8 mouse cellular contexts compared by ENCODE assay signal in the genomic region with DNA sequence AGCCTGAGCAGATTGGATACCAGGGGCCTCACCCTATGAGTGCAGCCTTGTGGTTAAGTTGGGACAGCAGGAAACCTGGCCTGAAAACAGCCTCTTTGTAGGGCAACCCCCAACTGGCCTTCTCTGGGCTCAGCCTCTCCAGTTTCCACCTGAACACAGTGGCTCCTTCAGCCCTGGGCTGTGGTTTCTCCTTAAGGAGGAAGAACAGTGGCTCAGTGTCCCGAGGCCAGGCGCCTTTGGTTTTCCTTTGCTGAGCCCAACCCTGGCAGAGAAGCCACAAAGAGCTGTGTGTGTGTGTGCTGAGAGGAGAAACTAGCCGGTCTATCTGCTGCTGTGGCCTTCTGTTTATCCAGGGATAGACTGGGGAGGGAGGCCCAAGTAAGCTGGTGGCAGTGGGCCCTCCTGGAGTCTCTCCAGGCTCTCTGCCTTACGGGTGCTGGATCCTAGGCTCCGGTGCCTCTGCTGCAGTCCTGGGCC. TPM values are rescaled to one million over a fixed set of nuclear protein-coding genes. Genes with fewer than 3 reads are reported as not detected.
DNase-seq lines count a peak whose midpoint lies in the region; ATAC-seq lines count a peak whose summit lies in the region.

No protein-coding gene starts in this region.

- no peak overlapping the region for H3K9ac ChIP-seq in intestine, embryonic 16.5 days (ENCODE audit: low read depth, low read length)
- no peak overlapping the region for H3K9ac ChIP-seq in intestine, embryonic 15.5 days
- peak overlapping the region; percentile 37; the same call in 1 of the 2 replicates for H3K9ac ChIP-seq in embryonic facial prominence, embryonic 12.5 days
- H3K9ac ChIP-seq in heart, embryonic 11.5 days (ENCODE audit: low read depth, low read length): no peak overlapping the region

- peak; percentile 82 for DNase-seq in 416B (ENCODE audit: low read depth)
- peak; percentile 37 to 49 for DNase-seq in layer of hippocampus, postnatal 36 days
- DNase-seq in yolk sac, embryonic 10.5 days (ENCODE audit: low spot score): no peak

- peaks cover 11% of the 10 kb centered on the region for H3K4me1 ChIP-seq in intestine, embryonic 16.5 days (ENCODE audit: control insufficient read depth, insufficient read depth, low read length)
- H3K4me1 ChIP-seq in intestine, embryonic 15.5 days (replicated peaks): peaks cover 15% of the 10 kb centered on the region
- H3K4me1 ChIP-seq in embryonic facial prominence, embryonic 12.5 days: peaks cover 48% of the 10 kb centered on the region
- H3K4me1 ChIP-seq in heart, embryonic 11.5 days (ENCODE audit: control insufficient read depth, insufficient read depth, low read length): peaks cover 7% of the 10 kb centered on the region

- ATAC-seq in intestine, embryonic 16.5 days: no peak
- no peak for ATAC-seq in intestine, embryonic 15.5 days
- no peak for ATAC-seq in embryonic facial prominence, embryonic 12.5 days (ENCODE audit: insufficient number of reproducible peaks, insufficient read depth, low FRiP score, low TSS enrichment)
- no peak for ATAC-seq in CD4-positive, CD25-positive, alpha-beta regulatory T cell, adult 4 months
- ATAC-seq in heart, embryonic 11.5 days (replicated peaks; ENCODE audit: insufficient number of reproducible peaks, low FRiP score, low TSS enrichment): no peak

- 39% methylated on average over 5 of the region's 5 CpGs for WGBS in intestine, embryonic 16.5 days
- 42% methylated on average over 5 of the region's 5 CpGs for WGBS in intestine, embryonic 15.5 days
- WGBS in embryonic facial prominence, embryonic 12.5 days: 22% methylated on average over 5 of the region's 5 CpGs
- 38% methylated on average over 5 of the region's 5 CpGs for WGBS in heart, embryonic 11.5 days (ENCODE audit: insufficient replicate concordance)

- H3K36me3 ChIP-seq in intestine, embryonic 16.5 days (ENCODE audit: control insufficient read depth, insufficient read depth, low read length): no peaks in the 10 kb centered on the region
- no peaks in the 10 kb centered on the region for H3K36me3 ChIP-seq in intestine, embryonic 15.5 days
- H3K36me3 ChIP-seq in embryonic facial prominence, embryonic 12.5 days: no peaks in the 10 kb centered on the region
- no peaks in the 10 kb centered on the region for H3K36me3 ChIP-seq in heart, embryonic 11.5 days (ENCODE audit: control insufficient read depth, insufficient read depth, low read length)

- H3K4me2 ChIP-seq in intestine, embryonic 16.5 days (ENCODE audit: low read depth, low read length): no peak overlapping the region
- H3K4me2 ChIP-seq in intestine, embryonic 15.5 days (replicated peaks): no peak overlapping the region
- H3K4me2 ChIP-seq in embryonic facial prominence, embryonic 12.5 days (replicated peaks): no peak overlapping the region
- H3K4me2 ChIP-seq in heart, embryonic 11.5 days: no peak overlapping the region

- H3K9me3 ChIP-seq in intestine, embryonic 16.5 days (ENCODE audit: control insufficient read depth, low read length): no peaks in the 10 kb centered on the region
- no peaks in the 10 kb centered on the region for H3K9me3 ChIP-seq in intestine, embryonic 15.5 days
- no peaks in the 10 kb centered on the region for H3K9me3 ChIP-seq in embryonic facial prominence, embryonic 12.5 days
- no peaks in the 10 kb centered on the region for H3K9me3 ChIP-seq in heart, embryonic 11.5 days (replicated peaks; ENCODE audit: control insufficient read depth, low read length)

- H3K4me3 ChIP-seq in intestine, embryonic 16.5 days (ENCODE audit: low read length): no peak overlapping the region
- no peak overlapping the region for H3K4me3 ChIP-seq in intestine, embryonic 15.5 days (replicated peaks)
- H3K4me3 ChIP-seq in embryonic facial prominence, embryonic 12.5 days: no peak overlapping the region
- H3K4me3 ChIP-seq in heart, embryonic 11.5 days (ENCODE audit: low read depth, low read length): no peak overlapping the region

- no peaks in the 10 kb centered on the region for H3K27me3 ChIP-seq in intestine, embryonic 16.5 days (replicated peaks; ENCODE audit: control insufficient read depth, insufficient read depth, low read length)
- H3K27me3 ChIP-seq in intestine, embryonic 15.5 days (replicated peaks): no peaks in the 10 kb centered on the region; the same call in 1 of the 2 replicates
- H3K27me3 ChIP-seq in embryonic facial prominence, embryonic 12.5 days: no peaks in the 10 kb centered on the region
- H3K27me3 ChIP-seq in heart, embryonic 11.5 days (ENCODE audit: control insufficient read depth, insufficient read depth, low read length): peaks cover 5% of the 10 kb centered on the region; the same call in 1 of the 2 replicates

- H3K27ac ChIP-seq in intestine, embryonic 16.5 days (ENCODE audit: low read length): 0 out of 2 replicates have a peak overlapping the region, but pooled peaks have one; percentile 18
- H3K27ac ChIP-seq in intestine, embryonic 15.5 days: no peak overlapping the region
- peak overlapping the region; percentile 81 for H3K27ac ChIP-seq in embryonic facial prominence, embryonic 12.5 days
- no peak overlapping the region for H3K27ac ChIP-seq in heart, embryonic 11.5 days (ENCODE audit: low read depth, low read length)

RNA-seq across cellular contexts. Expression of a gene that starts 59.4 kb away (rescaled TPM):
- polyA plus RNA-seq in intestine, embryonic 16.5 days (2015; fragmentation: Nextera tagmentation; extraction: Ambion mirVana): 1.3 and 2.0 TPM in 2 replicates
- 1.7 and 1.8 TPM in 2 replicates for polyA plus RNA-seq in intestine, embryonic 15.5 days (2015; fragmentation: Nextera tagmentation; extraction: Ambion mirVana)
- 12.1 and 14.9 TPM in 2 replicates for polyA plus RNA-seq in embryonic facial prominence, embryonic 12.5 days (2016; fragmentation: Nextera tagmentation; extraction: Ambion mirVana)
- total RNA-seq in layer of hippocampus, postnatal 36 days (2021): 100 to 1,000 TPM; 169 to 172 TPM
- polyA plus RNA-seq in CD4-positive, CD25-positive, alpha-beta regulatory T cell, adult 4 months (2017; shearing (Covaris generic)): 10 to 100 TPM in 1 of 2 experiments, 1 to 10 TPM in 1; 8.3 to 13.0 TPM
- polyA plus RNA-seq in heart, embryonic 11.5 days (2014; fragmentation: Nextera tagmentation; extraction: Ambion mirVana): 0.42 and 0.73 TPM in 2 replicates

Comparison
In these comparisons a context has a peak if more than half of its experiments do, and no peak if none do; other contexts are left out.
1. H3K27ac ChIP-seq: peak in intestine, embryonic 16.5 days (single experiment) and embryonic facial prominence, embryonic 12.5 days (single experiment); none in intestine, embryonic 15.5 days (single experiment) and heart, embryonic 11.5 days (single experiment).